Mouse (Mus musculus) kidney, postnatal 10 days (tissue): ENCODE measurements at regions not wholly inside any gene's neighbourhood (a gene's known extent, or its start where the extent isn't known, plus 50 kb on each side); places are given as distances from the start of the nearest gene placed in this dataset.

Experiments
- DNase-seq: peaks from one replicate; pipeline ENCODE4 v3.0.0; 2021; ENCODE audit warnings: mixed read lengths

DNA sequence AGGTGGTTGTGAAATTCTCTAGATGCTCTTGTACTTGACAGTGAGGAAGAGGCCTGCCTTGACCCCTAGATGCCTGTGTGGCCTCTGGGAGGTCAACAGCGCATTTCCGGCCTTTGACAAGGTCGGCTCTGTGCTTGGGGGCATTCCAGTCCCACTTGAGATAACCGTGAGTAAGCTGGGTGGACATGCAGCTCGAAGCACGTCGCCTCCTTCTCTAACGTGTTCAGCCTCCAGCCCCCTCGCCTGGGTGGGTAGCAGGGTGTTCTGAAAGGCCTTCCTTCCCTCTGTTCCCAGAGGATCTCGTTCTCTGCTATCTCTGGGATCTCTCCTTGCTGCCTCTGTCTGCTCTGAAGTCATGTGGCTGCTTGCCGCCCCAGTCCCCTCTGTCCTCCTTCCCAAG lies 70.2 kb upstream of the Slc38a2 start:
- DNase-seq: no peak

- DNase-seq: no peak
Observed at GRCm38 (mm10) chr15:96768301-96768993, 68.9 kb upstream of the Slc38a2 start.

DNA sequence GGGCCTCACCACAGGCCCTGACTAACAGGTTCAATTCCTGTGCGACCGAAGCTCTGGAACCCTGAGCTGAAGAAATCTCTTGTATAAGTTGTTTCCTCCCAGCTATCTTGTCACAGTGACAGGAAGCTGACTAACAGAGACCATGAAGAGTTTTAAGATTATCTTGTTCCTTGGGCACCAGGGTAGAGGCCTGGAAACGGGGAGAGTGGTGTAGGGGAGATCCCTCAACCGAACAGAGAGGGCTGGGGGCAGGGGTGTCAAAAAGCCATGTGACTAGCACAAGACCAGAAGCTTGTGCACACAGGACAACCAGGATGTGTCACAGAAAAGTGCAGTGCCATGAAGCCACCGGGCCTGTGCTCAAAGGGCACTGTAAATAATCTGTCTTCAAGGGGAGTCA lies 67.7 kb upstream of the Slc38a2 start:
- DNase-seq: no peak

DNA sequence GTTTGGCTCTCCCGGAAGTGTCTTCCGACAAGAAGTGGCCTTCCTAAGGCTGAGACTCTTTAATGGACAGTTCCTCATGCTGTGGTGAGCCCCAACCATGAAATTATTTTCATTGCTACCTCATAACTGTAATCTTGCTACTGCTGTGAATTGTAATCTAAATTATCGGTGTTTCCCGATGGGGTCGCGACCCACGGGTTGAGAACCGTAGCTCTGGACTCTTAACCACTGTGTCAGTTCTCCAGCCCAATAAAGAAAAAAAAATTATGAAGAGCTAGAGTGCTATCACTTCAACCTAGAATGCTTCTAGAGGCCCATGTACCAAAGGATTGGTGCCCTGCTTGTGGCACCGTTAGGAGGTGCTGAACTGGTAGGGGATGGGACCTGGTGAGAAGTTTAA lies 66.7 kb upstream of the Slc38a2 start:
- DNase-seq: no peak

DNA sequence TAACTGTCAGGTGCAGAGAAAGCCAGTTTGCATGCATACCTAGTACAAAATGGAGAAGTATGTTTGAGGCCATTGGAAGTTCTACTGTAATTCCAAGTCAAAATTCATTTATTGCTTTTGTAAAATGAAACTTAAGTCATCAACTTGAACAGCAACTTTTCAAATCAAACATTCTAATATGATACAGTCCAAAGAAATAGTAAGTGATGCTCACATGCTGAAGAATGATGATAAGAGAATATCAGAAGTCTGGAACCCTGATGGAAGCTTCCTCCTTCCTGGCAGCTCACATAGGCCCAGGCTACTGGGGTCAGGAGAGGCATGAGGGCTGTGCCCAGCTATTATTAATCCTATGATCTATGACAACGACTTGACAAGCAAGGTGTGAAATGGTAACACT lies 64.1 kb upstream of the Slc38a2 start:
- no peak for DNase-seq

DNA sequence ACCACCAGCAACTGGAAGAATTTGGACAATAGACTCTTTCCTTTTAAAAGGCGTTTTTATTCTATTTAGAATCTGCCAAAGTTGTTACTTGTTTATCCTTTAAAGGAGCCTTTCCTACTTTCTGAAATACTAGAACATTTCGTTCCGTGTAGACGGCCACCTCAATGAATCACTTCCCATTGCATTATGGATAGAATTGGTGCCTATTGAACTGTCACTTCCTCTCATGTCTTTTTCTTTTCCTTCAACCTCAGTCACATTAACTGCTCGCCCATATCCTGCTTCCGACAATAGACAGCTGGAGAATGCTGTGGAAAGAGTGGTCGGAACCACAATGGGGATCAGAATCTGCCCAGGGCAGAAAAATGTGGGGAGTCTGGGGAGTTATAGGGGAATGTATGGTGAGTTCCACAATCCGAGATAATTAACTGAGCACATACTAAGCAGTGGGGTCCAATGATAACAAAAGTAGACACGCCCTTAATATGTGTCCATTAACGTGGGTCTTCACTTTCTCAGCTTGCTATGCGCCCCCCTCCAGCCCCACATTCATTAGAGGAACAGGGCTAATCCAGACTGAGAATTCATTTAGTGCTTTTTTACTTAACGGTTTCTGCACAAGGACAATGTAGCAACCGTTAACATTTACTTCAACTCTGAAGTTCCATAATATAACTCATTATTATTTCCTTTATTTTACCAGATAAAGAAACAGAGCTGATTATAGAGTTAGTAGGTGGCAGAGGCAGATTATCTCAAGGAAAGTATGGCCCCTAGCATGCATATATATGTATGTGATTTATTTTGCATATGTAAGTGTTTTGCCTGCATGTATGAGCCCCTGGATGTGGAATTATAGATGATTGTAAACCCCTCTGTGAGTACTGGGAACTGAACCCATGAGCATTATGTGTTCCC lies 59.8 kb upstream of the Slc38a2 start:
- DNase-seq: no peak

GRCm38 (mm10) chr15:96757446-96758198 lies 58.1 kb upstream of the Slc38a2 start:
- DNase-seq: no peak

DNA sequence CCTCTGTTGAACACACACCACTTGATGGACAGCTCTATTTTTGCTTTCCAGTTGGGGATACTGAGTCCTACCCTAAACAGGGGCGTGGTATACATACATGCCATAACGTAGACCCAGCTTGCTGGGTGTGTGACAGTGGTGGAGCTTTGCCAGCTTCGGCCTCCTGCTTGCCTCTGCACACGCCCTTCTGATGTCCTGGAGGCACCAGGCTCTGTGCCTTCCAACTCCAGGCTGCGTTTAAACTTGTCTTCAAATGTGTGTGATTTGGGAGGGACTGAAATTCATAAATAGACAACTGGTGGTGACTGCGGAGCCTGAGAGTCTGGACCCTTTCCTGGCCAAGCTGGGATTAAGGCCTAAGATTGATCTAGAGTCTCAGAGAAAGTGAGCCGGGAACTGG lies 56.9 kb upstream of the Slc38a2 start:
- DNase-seq: no peak

GRCm38 (mm10) chr15:96755951-96756350 lies 56.4 kb upstream of the Slc38a2 start:
- no peak for DNase-seq

DNA sequence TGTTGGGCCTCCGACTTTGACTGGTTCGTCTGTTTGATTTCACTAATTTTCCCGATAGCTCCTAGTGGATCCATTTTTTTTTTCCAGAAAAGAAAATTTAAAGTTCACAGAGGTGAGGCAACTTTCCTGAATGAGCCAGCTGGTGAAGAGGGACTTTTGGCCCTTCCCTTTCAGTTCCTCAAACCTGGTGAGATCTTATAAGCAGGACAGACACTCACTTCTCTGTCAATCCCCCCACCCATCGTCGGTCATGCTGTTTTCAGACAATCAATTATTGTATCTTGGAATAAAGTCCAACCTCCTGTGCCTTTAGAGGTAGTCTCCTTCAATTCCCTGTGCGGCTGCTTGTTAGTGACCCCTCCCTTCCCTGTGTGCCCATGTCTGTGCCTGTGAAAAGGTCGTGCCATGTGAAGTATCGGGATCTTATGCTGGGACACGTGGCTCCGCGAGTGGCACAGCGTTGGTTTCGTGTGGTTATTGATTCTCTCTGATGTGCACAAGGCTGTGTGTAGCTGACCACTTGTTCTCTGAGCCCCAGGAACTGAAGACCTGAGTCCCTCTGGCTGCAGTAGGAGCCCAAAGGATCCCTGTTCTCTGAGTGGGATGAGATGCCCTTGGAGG lies 55.9 kb upstream of the Slc38a2 start:
- DNase-seq: no peak

- no peak for DNase-seq
Observed at GRCm38 (mm10) chr15:96754079-96754478, 54.5 kb upstream of the Slc38a2 start.

GRCm38 (mm10) chr15:96752719-96753118 lies 53.2 kb upstream of the Slc38a2 start:
- DNase-seq: no peak

DNA sequence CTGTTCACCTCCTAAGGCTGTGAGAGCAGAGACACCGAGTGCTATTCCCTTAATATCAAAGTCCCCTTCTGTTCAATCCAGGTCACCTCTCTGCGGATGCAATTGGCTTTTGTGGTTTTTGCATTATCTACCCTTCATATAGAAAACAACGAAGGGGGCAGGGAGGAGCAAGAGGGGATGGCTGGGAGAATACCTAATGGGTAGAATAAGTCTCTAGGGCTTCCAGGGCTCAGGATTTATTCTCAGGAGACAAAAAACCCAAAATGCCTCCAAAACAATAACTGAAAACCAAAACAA lies 52.5 kb upstream of the Slc38a2 start:
- no peak for DNase-seq

- DNase-seq: no peak
Observed at GRCm38 (mm10) chr15:96751243-96752061, 51.9 kb upstream of the Slc38a2 start.

DNA sequence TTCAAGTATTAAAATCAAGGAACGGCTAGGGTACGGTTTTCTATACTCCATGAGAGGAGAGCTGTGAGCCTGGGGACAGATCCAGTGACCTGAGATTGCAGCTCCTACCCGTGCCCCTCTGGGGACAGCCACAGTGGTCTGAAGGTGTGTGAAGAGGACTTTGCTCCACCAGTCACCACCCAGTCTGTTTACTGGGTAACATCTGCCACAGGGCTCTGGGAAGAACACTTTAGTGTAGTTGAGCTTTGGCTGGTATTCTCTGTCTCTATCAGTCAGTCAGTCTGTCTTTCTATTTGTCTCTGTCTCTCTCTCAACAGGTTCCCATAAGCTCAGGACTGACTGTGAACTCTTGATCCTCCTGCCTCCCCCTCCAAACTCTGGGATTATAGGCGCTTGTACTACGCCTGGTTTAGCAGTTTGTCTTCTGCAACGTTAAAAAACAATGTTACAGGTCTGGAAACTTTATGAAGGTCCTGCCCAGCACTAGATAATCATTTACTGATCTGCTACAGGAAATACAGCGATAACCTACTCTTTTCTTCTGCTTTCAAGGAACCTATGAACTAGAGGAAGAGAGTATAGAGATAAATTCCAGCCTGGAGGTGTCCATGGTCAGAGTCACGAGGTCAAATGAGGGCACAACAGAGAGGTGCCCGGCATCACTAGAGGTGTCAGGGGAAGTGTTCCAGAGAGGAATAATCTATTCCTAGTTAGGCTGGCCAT lies 50.2 kb upstream of the Slc38a2 start:
- no peak for DNase-seq
